Mouse (Mus musculus) lung, embryonic 15.5 days (tissue): ENCODE results near the gene Fgf2. TPM values are rescaled to one million over a fixed set of nuclear protein-coding genes. Genes with fewer than 3 reads are reported as not detected.
A peak's percentile ranks its signal among the peaks of the same experiment; 100 is the strongest.

Experiments
- ATAC-seq: fragments of 200-750 bp; cut with Nextera tagmentation; 2 replicates; pipeline ENCODE4 v1.8.0; 2017; ENCODE audit warnings: moderate number of reproducible peaks, borderline replicate concordance; ENCODE audit not compliant: low FRiP score, low TSS enrichment; ENCODE audit errors: extremely low read depth
- H3K27ac ChIP-seq: fragments of 300-500 bp; sonication (generic); 2 replicates; pipeline ENCODE4 v1.5.1; 2015; ENCODE audit warnings: moderate library complexity, mild to moderate bottlenecking, inconsistent platforms
- H3K27me3 ChIP-seq: fragments of 300-500 bp; sonication (generic); 2 replicates; pipeline ENCODE4 v1.6.1; 2015; ENCODE audit warnings: inconsistent platforms
- H3K36me3 ChIP-seq: fragments of 300-500 bp; sonication (generic); 2 replicates; pipeline ENCODE4 v1.6.1; 2015; ENCODE audit warnings: inconsistent platforms
- H3K4me1 ChIP-seq: fragments of 300-500 bp; sonication (generic); 2 replicates; pipeline ENCODE4 v1.6.1; 2015; ENCODE audit warnings: inconsistent platforms
- H3K4me2 ChIP-seq: fragments of 300-500 bp; sonication (generic); 2 replicates; pipeline ENCODE4 v1.6.1; 2015; ENCODE audit warnings: inconsistent platforms, mild to moderate bottlenecking, moderate library complexity
- H3K4me3 ChIP-seq: fragments of 300-500 bp; sonication (generic); 2 replicates; pipeline ENCODE4 v1.5.1; 2015; ENCODE audit warnings: mild to moderate bottlenecking, inconsistent platforms
- H3K9ac ChIP-seq: fragments of 300-500 bp; sonication (generic); 2 replicates; pipeline ENCODE4 v1.6.1; 2015; ENCODE audit warnings: inconsistent platforms
- H3K9me3 ChIP-seq: fragments of 300-500 bp; sonication (generic); 2 replicates; pipeline ENCODE4 v1.6.1; 2016; ENCODE audit warnings: inconsistent platforms
- WGBS: fragments of 180-500 bp; shearing (Covaris S2); methylation state at CpG from one replicate; pipeline ENCODE4 v1.1.7; 2015; 5-methylcytosine and 5-hydroxymethylcytosine counted together
- polyA plus RNA-seq: library from polyadenylated mRNA; unstranded; fragments of >200 nt; fragmentation: Nextera tagmentation; extraction: Ambion mirVana; gene quantifications from 2 replicates; pipeline ENCODE4 v1.2.1, GENCODE M21; 2015

Gene Fgf2
- polyA plus RNA-seq, result 2.2 and 2.3 TPM in 2 replicates

GRCm38 (mm10) chr3:37348221-37349165 lies at the start of gene Fgf2:
Gene Fgf2, plus strand, starts transcription at chr3:37348346.
- WGBS, result under 1% methylated on average over 60 of the region's 75 CpGs
- Histone ChIP-seq H3K4me3 (peak within 1 kb of the TSS; percentile 71), H3K9ac (peak within 1 kb of the TSS; percentile 77), H3K4me1 (peaks cover 16% of the 10 kb centered on the region), H3K36me3 (no peaks in the 10 kb centered on the region), H3K4me2 (peak within 1 kb of the TSS; percentile 97), H3K27me3 (peaks cover 37% of the 10 kb centered on the region), H3K9me3 (no peaks in the 10 kb centered on the region), H3K27ac (0 out of 2 replicates have a peak within 1 kb of the TSS, but pooled peaks have one; percentile 26)
- ATAC-seq, result peak; percentile 73

DNA sequence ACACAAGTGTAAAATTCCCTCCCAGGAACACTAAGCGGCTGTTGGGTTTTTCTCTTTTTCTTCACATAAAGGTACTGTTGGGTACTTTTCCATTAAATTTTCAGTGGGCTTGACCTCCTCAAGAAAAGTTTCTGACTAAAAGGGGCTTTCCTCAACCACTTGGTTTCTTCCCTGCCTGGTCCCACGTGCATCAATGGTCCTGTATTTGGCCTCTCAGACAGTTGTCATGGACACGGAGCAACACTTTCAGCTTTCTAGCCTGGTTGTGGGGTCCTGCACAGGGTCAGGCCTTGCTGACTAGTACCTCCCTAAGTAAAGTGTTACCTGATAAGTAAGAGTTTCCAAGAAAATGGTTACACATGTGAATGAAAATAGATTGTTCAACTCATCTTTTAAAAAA lies 48.7 kb upstream of the Fgf2 start:
- no peaks in the 10 kb centered on the region for H3K27me3 ChIP-seq
- 67% methylated on average over 3 of the region's 3 CpGs for WGBS
- H3K4me2 ChIP-seq, result no peak overlapping the region
- no peak overlapping the region for H3K9ac ChIP-seq
- ATAC-seq, result no peak
- no peaks in the 10 kb centered on the region for H3K9me3 ChIP-seq
- H3K4me3 ChIP-seq, result no peak overlapping the region
- peaks cover 6% of the 10 kb centered on the region for H3K4me1 ChIP-seq
- H3K36me3 ChIP-seq, result no peaks in the 10 kb centered on the region
- no peak overlapping the region for H3K27ac ChIP-seq

DNA sequence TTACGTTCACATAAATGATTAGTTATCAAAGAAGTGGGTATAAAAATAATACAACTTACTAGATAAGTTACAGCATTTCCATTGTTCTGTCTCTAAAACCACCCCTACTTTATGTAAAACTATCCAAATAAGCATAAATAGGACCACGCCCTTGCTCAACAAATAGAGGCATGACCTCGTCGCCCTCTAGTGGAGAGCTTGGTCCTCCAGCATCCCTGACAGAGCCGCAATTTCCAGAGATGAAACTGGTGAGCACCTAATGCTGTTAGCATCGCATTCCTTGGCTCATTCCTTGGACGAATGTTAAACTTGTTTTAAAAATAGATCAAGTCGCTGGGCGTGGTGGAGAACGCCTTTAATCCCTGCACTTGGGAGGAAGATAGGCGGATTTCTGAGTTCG lies 45.5 kb upstream of the Fgf2 start:
- Histone ChIP-seq H3K27ac (no peak overlapping the region), H3K4me1 (peaks cover 6% of the 10 kb centered on the region), H3K4me2 (no peak overlapping the region), H3K9me3 (no peaks in the 10 kb centered on the region), H3K9ac (no peak overlapping the region), H3K36me3 (no peaks in the 10 kb centered on the region), H3K27me3 (no peaks in the 10 kb centered on the region), H3K4me3 (no peak overlapping the region)
- ATAC-seq, result no peak
- 34% methylated on average over 12 of the region's 12 CpGs for WGBS

- H3K9me3 ChIP-seq, result no peaks in the 10 kb centered on the region
- H3K4me3 ChIP-seq, result no peak overlapping the region
- 47% methylated on average over 8 of the region's 8 CpGs for WGBS
- H3K27me3 ChIP-seq, result no peaks in the 10 kb centered on the region
- no peak for ATAC-seq
- H3K27ac ChIP-seq, result peak overlapping the region; percentile 78
- peaks cover 6% of the 10 kb centered on the region for H3K4me1 ChIP-seq
- no peak overlapping the region for H3K9ac ChIP-seq
- no peaks in the 10 kb centered on the region for H3K36me3 ChIP-seq
- H3K4me2 ChIP-seq, result no peak overlapping the region
Measured at GRCm38 (mm10) chr3:37303392-37304139, 44.6 kb upstream of the Fgf2 start.

DNA sequence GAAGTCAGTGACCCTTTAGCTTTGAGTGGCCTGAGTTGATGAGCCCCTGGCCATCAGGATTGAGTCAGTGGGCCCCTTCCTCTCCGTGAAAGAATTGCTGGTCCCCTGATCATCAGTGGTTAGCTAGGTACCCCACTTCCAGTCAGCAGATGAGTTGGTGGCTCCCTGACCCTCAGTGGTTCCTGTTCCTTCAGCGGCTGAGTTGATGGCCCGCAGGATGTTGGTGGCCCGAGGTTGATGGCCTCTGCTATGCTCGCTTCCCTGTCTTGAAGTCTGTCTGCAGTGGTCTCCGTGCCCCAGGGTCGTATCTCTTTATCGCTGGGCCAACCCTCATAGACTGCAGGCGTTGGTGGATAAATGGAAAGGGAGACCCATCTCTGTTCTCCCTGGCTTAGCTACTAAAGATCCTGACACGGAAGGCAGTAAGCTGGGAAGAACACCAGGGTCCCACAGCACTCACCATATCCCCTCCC lies 36.2 kb upstream of the Fgf2 start:
- Histone ChIP-seq H3K36me3 (no peaks in the 10 kb centered on the region), H3K9me3 (no peaks in the 10 kb centered on the region), H3K4me2 (peak overlapping the region; percentile 85), H3K9ac (peak overlapping the region; percentile 92), H3K4me3 (peak overlapping the region; percentile 87), H3K27ac (no peak overlapping the region), H3K4me1 (0 out of 2 replicates have a peak, but pooled peaks cover 6% of the 10 kb centered on the region), H3K27me3 (no peaks in the 10 kb centered on the region)
- 1% methylated on average over 10 of the region's 10 CpGs for WGBS
- ATAC-seq, result no peak; the same call in 1 of the 2 replicates

GRCm38 (mm10) chr3:37312370-37312941 lies 35.7 kb upstream of the Fgf2 start, which contains the start of the genes Bbs12 and Cetn4:
Gene Bbs12, plus strand, starts transcription at chr3:37312554.
Gene Cetn4, minus strand, starts transcription at chr3:37312708.
- Histone ChIP-seq H3K4me2 (peak within 1 kb of the TSS; percentile 85), H3K36me3 (no peaks in the 10 kb centered on the region), H3K4me3 (peak within 1 kb of the TSS; percentile 87), H3K27me3 (no peaks in the 10 kb centered on the region), H3K9ac (peak within 1 kb of the TSS; percentile 92), H3K9me3 (no peaks in the 10 kb centered on the region), H3K27ac (peak within 1 kb of the TSS; percentile 78), H3K4me1 (0 out of 2 replicates have a peak, but pooled peaks cover 6% of the 10 kb centered on the region)
- WGBS, result under 1% methylated on average over 54 of the region's 54 CpGs
- ATAC-seq, result peak; percentile 100

DNA sequence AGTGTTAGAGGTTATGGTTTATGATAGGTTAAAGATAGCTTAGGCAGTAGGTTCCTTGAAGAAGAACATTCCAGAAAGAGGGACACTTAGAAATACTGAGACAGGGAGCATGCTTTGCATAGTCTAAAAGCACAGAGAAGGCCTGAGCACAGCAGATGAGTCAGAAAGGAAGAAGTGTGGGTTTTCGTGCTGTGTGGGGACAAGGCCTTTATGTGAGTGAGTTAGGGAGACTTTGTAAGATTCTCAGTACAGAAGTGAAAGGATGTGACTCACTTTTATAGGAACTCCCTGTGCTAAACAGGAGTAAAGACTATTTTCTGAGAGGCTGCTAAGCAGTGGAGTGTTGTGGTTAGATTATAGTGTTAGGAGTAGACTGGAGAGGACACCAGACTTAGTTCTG lies 34.8 kb upstream of the Fgf2 start:
- Histone ChIP-seq H3K9me3 (no peaks in the 10 kb centered on the region), H3K4me2 (peak overlapping the region; percentile 85), H3K4me1 (0 out of 2 replicates have a peak, but pooled peaks cover 6% of the 10 kb centered on the region), H3K36me3 (no peaks in the 10 kb centered on the region), H3K9ac (peak overlapping the region; percentile 92), H3K27me3 (no peaks in the 10 kb centered on the region), H3K4me3 (peak overlapping the region; percentile 87), H3K27ac (no peak overlapping the region)
- ATAC-seq, result no peak
- WGBS, result 30% methylated on average over 1 of the region's 1 CpGs

- Histone ChIP-seq H3K9me3 (no peaks in the 10 kb centered on the region), H3K27ac (no peak overlapping the region), H3K4me3 (no peak overlapping the region), H3K9ac (no peak overlapping the region), H3K4me2 (no peak overlapping the region), H3K27me3 (no peaks in the 10 kb centered on the region), H3K4me1 (0 out of 2 replicates have a peak, but pooled peaks cover 6% of the 10 kb centered on the region), H3K36me3 (peaks cover 18% of the 10 kb centered on the region; the same call in 1 of the 2 replicates)
- 93% methylated on average over 1 of the region's 1 CpGs for WGBS
- ATAC-seq, result no peak
Measured at GRCm38 (mm10) chr3:37316233-37316632, 31.9 kb upstream of the Fgf2 start.

DNA sequence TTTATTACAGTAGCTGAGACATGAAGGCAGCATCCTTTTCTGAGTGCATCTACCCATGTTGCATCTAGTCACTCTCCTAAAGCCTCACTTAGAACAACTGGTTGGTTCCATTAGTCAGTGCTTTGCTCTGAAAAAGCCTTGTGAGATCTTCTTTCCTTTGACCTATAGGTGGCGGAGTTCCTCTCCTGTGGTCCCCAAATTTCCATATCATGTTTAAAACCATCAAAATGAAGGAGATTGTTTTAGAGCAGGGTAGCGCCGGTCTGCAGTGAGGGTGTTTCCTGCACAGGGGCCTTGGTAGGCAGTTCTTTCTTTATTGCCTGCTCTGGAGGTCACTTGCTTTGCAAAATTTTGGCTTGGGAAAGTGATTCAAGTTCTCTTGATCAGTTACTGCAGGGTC lies 23.8 kb upstream of the Fgf2 start:
- WGBS, result 45% methylated on average over 3 of the region's 3 CpGs
- Histone ChIP-seq H3K4me1 (0 out of 2 replicates have a peak, but pooled peaks cover 9% of the 10 kb centered on the region), H3K27me3 (no peaks in the 10 kb centered on the region), H3K9ac (no peak overlapping the region), H3K9me3 (no peaks in the 10 kb centered on the region), H3K4me3 (no peak overlapping the region), H3K4me2 (no peak overlapping the region), H3K36me3 (peaks cover 16% of the 10 kb centered on the region; the same call in 1 of the 2 replicates), H3K27ac (no peak overlapping the region)
- no peak for ATAC-seq

GRCm38 (mm10) chr3:37325317-37326112 lies 22.6 kb upstream of the Fgf2 start:
- WGBS, result 65% methylated on average over 5 of the region's 5 CpGs
- no peaks in the 10 kb centered on the region for H3K27me3 ChIP-seq

More at GRCm38 (mm10) chr3:37325317-37326112, 22.6 kb upstream of the Fgf2 start:
- H3K9me3 ChIP-seq, result no peaks in the 10 kb centered on the region
- ATAC-seq, result no peak
- peak overlapping the region; percentile 41; the same call in 1 of the 2 replicates for H3K27ac ChIP-seq
- peaks cover 12% of the 10 kb centered on the region; the same call in 1 of the 2 replicates for H3K4me1 ChIP-seq
- H3K36me3 ChIP-seq, result peaks cover 4% of the 10 kb centered on the region; the same call in 1 of the 2 replicates
- no peak overlapping the region for H3K4me2 ChIP-seq
- H3K9ac ChIP-seq, result no peak overlapping the region
- H3K4me3 ChIP-seq, result no peak overlapping the region
